Mouse (Mus musculus) cortical plate, adult 2 months (tissue): ENCODE results near the gene Adam33.

Source experiments
- CTCF ChIP-seq: fragments of 200-500 bp; IDR thresholded peaks from 2 replicates; pipeline ENCODE4 v1.5.1; 2011; ENCODE audit warnings: mild to moderate bottlenecking, control low read depth, low read length; ENCODE audit not compliant: insufficient read depth; ENCODE audit errors: extremely low read depth
- POLR2A ChIP-seq: fragments of 200-500 bp; IDR thresholded peaks from 2 replicates; pipeline ENCODE4 v1.6.1; 2011; ENCODE audit warnings: mild to moderate bottlenecking, low read length, control low read depth; ENCODE audit not compliant: insufficient read depth; ENCODE audit errors: extremely low read depth

DNA sequence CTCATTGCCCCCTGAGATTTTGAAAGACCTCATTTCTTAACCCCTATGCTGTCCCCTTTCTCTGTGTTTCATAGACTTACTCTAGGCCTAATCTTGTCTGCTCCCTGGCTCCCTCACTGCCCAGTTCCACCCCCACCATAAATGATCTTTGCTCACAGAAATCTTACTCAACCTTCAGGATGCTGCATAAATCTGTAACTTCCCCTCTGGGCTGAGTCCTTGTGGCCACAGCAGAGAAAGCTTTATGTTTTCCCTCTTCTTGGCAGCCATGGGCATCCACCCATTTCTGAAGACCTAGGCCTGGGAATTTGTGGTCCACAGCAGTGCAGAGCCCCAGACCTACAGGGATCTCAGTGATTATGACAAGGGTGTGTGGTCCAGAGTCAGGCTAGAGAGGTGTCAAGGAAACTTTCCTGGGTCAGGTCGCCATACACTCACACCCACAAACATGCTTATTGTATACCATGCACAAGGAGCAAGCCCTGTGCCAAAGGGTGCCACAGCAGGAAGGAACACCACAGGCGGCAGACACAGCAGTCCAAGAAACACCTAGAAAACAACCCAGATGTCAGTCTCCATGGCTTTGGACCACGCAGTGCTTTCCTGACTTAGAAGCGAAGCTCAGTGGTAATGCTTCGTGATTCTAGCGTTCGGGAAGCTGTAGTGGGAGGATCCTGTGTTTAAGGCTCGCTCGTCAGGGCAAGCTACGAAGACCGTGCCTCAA is 23.2 kb upstream of the Adam33 start, which contains the start of gene Siglec1:
- no peak for TF ChIP-seq CTCF
- TF ChIP-seq POLR2A, result no peak
